25 mouse cellular contexts compared by ENCODE assay signal in the genomic region with DNA sequence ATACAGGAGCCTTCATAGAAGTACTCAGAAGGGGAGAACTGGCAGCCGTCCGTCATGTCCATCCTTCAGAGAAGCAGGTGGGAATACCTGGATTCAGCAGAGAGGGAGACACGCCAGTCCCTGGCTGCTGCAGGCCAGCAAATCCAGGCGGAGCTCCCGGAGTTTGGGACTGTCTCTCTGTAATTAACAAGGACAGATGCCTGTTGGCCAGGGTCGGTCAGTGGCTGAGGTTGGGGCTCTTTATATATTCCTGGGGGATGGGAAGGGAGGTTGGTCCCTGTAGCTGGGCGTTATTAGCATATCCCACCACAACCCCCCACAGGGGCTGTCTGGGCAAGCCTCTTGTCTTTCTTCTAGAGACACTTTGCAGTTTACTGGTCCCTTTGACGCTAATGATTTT. TPM values are rescaled to one million over a fixed set of nuclear protein-coding genes. Genes with fewer than 3 reads are reported as not detected.
DNase-seq lines count a peak whose midpoint lies in the region; ATAC-seq and TF ChIP-seq lines count a peak whose summit lies in the region.
"Had no signal": no experiment of that assay in that cellular context is flagged by ENCODE, and none has a peak within 500 bp of the region (broad histone marks: within the 10 kb centered on the region; RNA-seq: fewer than 3 reads in every experiment).

A gene (minus strand): TSS at position 265 of the 400 bp plus-strand sequence.

- H3K4me3 ChIP-seq in lung, embryonic 14.5 days (ENCODE audit: low read depth, low read length): no peak within 1 kb of the TSS
- no peak within 1 kb of the TSS for H3K4me3 ChIP-seq in lung, adult 2 months (replicated peaks; ENCODE audit: extremely low read depth, low read depth, low read length)
- peak within 1 kb of the TSS; percentile 43 for H3K4me3 ChIP-seq in embryonic facial prominence, embryonic 10.5 days
- H3K4me3 ChIP-seq in embryonic facial prominence, embryonic 14.5 days (ENCODE audit: low read depth, low read length): peak within 1 kb of the TSS; percentile 27
- peak within 1 kb of the TSS; percentile 18 for H3K4me3 ChIP-seq in limb, embryonic 15.5 days
- H3K4me3 ChIP-seq: forebrain, embryonic 15.5 days; heart, embryonic 12.5 days; hindbrain, embryonic 12.5 days; midbrain, embryonic 12.5 days had no signal

- H3K4me2 ChIP-seq in lung, embryonic 14.5 days: 0 out of 2 replicates have a peak within 1 kb of the TSS, but pooled peaks have one; percentile 8
- H3K4me2 ChIP-seq in embryonic facial prominence, embryonic 14.5 days (ENCODE audit: low read depth, low read length): peak within 1 kb of the TSS; percentile 52
- H3K4me2 ChIP-seq in limb, embryonic 15.5 days: no peak within 1 kb of the TSS
- H3K4me2 ChIP-seq: forebrain, embryonic 15.5 days; heart, embryonic 12.5 days; hindbrain, embryonic 12.5 days; liver, embryonic 11.5 days; midbrain, embryonic 12.5 days had no signal

- no peak within 1 kb of the TSS for H3K27ac ChIP-seq in lung, embryonic 14.5 days (ENCODE audit: low read depth)
- peak within 1 kb of the TSS; percentile 24 for H3K27ac ChIP-seq in embryonic facial prominence, embryonic 10.5 days (replicated peaks)
- 0 out of 2 replicates have a peak within 1 kb of the TSS, but pooled peaks have one; percentile 33 for H3K27ac ChIP-seq in embryonic facial prominence, embryonic 14.5 days (replicated peaks; ENCODE audit: low read depth, low read length)
- 0 out of 2 replicates have a peak within 1 kb of the TSS, but pooled peaks have one; percentile 30 for H3K27ac ChIP-seq in limb, embryonic 15.5 days
- H3K27ac ChIP-seq: forebrain, embryonic 15.5 days; hindbrain, embryonic 12.5 days; macrophage; midbrain, embryonic 12.5 days had no signal

- H3K9ac ChIP-seq in lung, embryonic 14.5 days: no peak within 1 kb of the TSS
- H3K9ac ChIP-seq in embryonic facial prominence, embryonic 14.5 days (ENCODE audit: low read depth, low read length): peak within 1 kb of the TSS; percentile 3
- H3K9ac ChIP-seq in limb, embryonic 15.5 days: no peak within 1 kb of the TSS
- H3K9ac ChIP-seq: forebrain, embryonic 15.5 days; heart, embryonic 12.5 days; hindbrain, embryonic 12.5 days; midbrain, embryonic 12.5 days had no signal

- no peak for TF ChIP-seq POLR2A in lung, adult 2 months (IDR thresholded peaks at IDR 0.05; ENCODE audit: borderline replicate concordance, extremely low read depth, low read depth, low read length)

- no peaks in the 10 kb centered on the region for H3K9me3 ChIP-seq in lung, embryonic 14.5 days (ENCODE audit: low read depth, low read length)
- H3K9me3 ChIP-seq in embryonic facial prominence, embryonic 10.5 days: no peaks in the 10 kb centered on the region
- H3K9me3 ChIP-seq in embryonic facial prominence, embryonic 14.5 days (ENCODE audit: control insufficient read depth, low read length): no peaks in the 10 kb centered on the region
- H3K9me3 ChIP-seq in limb, embryonic 15.5 days: no peaks in the 10 kb centered on the region
- H3K9me3 ChIP-seq: forebrain, embryonic 15.5 days; heart, embryonic 12.5 days; hindbrain, embryonic 12.5 days; midbrain, embryonic 12.5 days had no signal

- WGBS in lung, embryonic 14.5 days: 77% methylated on average over 8 of the region's 8 CpGs
- 79% methylated on average over 8 of the region's 8 CpGs for WGBS in lung, adult 2 months
- WGBS in embryonic facial prominence, embryonic 10.5 days: 65% methylated on average over 8 of the region's 8 CpGs
- 53% methylated on average over 7 of the region's 8 CpGs for WGBS in embryonic facial prominence, embryonic 14.5 days
- WGBS in limb, embryonic 15.5 days: 30% methylated on average over 8 of the region's 8 CpGs

- no peak for DNase-seq in lung, embryonic 14.5 days
- DNase-seq in lung, adult 2 months: no peak
- peak; percentile 14 for DNase-seq in embryonic facial prominence, embryonic 10.5 days (ENCODE audit: low spot score)
- DNase-seq in embryonic facial prominence, embryonic 14.5 days (ENCODE audit: low spot score): no peak
- DNase-seq in urinary bladder, postnatal 4 days (ENCODE audit: low spot score in 2 of 2): no peak
- no peak for DNase-seq in adrenal gland, adult 8-10 months
- DNase-seq: B cell, adult 2 months; cerebellum, adult 2 months; cerebellum, postnatal 36 days; heart, adult 11 months; heart, postnatal 14 days; kidney, adult 2 months; kidney, postnatal 25 days; layer of hippocampus, adult 9-11 months; lung, adult 18-20 months; right cerebral cortex, postnatal 4 days; thymus, postnatal 36 days had no signal

- H3K4me1 ChIP-seq in lung, embryonic 14.5 days (ENCODE audit: insufficient read depth): 0 out of 2 replicates have a peak, but pooled peaks cover 2% of the 10 kb centered on the region
- H3K4me1 ChIP-seq in lung, adult 2 months (ENCODE audit: control insufficient read depth, insufficient read depth, low read length): no peaks in the 10 kb centered on the region
- peaks cover 45% of the 10 kb centered on the region for H3K4me1 ChIP-seq in embryonic facial prominence, embryonic 10.5 days
- H3K4me1 ChIP-seq in embryonic facial prominence, embryonic 14.5 days (ENCODE audit: control insufficient read depth, insufficient read depth, low read length): no peaks in the 10 kb centered on the region
- peaks cover 3% of the 10 kb centered on the region; the same call in 1 of the 2 replicates for H3K4me1 ChIP-seq in limb, embryonic 15.5 days
- H3K4me1 ChIP-seq: forebrain, embryonic 15.5 days; heart, embryonic 12.5 days; midbrain, embryonic 12.5 days had no signal

- TF ChIP-seq CTCF in lung, embryonic 14.5 days (IDR thresholded peaks at IDR 0.05; ENCODE audit: low read depth): no peak
- TF ChIP-seq CTCF in lung, adult 2 months (IDR thresholded peaks at IDR 0.05; ENCODE audit: insufficient read depth, low read length): no peak

- H3K27me3 ChIP-seq in lung, embryonic 14.5 days (ENCODE audit: insufficient read depth, low read length): no peaks in the 10 kb centered on the region
- peaks cover 22% of the 10 kb centered on the region for H3K27me3 ChIP-seq in embryonic facial prominence, embryonic 10.5 days (replicated peaks; ENCODE audit: low read depth, poor library complexity, severe bottlenecking)
- H3K27me3 ChIP-seq in embryonic facial prominence, embryonic 14.5 days (replicated peaks; ENCODE audit: control insufficient read depth, insufficient read depth, low read length): peaks cover 7% of the 10 kb centered on the region; the same call in 1 of the 2 replicates
- H3K27me3 ChIP-seq in limb, embryonic 15.5 days: peaks cover 11% of the 10 kb centered on the region; the same call in 1 of the 2 replicates
- H3K27me3 ChIP-seq: forebrain, embryonic 15.5 days; midbrain, embryonic 12.5 days had no signal

- ATAC-seq in lung, embryonic 14.5 days (ENCODE audit: insufficient read depth): no peak
- peak; percentile 64 for ATAC-seq in embryonic facial prominence, embryonic 14.5 days (ENCODE audit: low read depth)
- peak; percentile 52; the same call in 1 of the 2 replicates for ATAC-seq in limb, embryonic 15.5 days (ENCODE audit: insufficient number of reproducible peaks, low FRiP score, low TSS enrichment, low read depth)
- ATAC-seq: forebrain, embryonic 15.5 days had no signal

- no peaks in the 10 kb centered on the region for H3K36me3 ChIP-seq in lung, embryonic 14.5 days (ENCODE audit: insufficient read depth)
- H3K36me3 ChIP-seq in embryonic facial prominence, embryonic 10.5 days (replicated peaks): no peaks in the 10 kb centered on the region
- H3K36me3 ChIP-seq in embryonic facial prominence, embryonic 14.5 days (ENCODE audit: control insufficient read depth, insufficient read depth, low read length): no peaks in the 10 kb centered on the region
- no peaks in the 10 kb centered on the region for H3K36me3 ChIP-seq in limb, embryonic 15.5 days
- H3K36me3 ChIP-seq: forebrain, embryonic 15.5 days; heart, embryonic 12.5 days; hindbrain, embryonic 12.5 days; midbrain, embryonic 12.5 days had no signal

RNA-seq across cellular contexts. Expression of the gene that starts here (rescaled TPM):
- 0.08 and 0.28 TPM in 2 replicates for polyA plus RNA-seq in lung, embryonic 14.5 days (2014; fragmentation: Nextera tagmentation; extraction: Ambion mirVana)
- polyA plus RNA-seq in lung, adult 2 months (2012; rRNA removed): 0.05 and 0.21 TPM in 2 replicates
- polyA plus RNA-seq in embryonic facial prominence, embryonic 10.5 days (2016; fragmentation: Nextera tagmentation; extraction: Ambion mirVana): 4.2 and 4.8 TPM in 2 replicates
- polyA plus RNA-seq in embryonic facial prominence, embryonic 14.5 days (2014; fragmentation: Nextera tagmentation; extraction: Ambion mirVana): 22.1 and 22.5 TPM in 2 replicates
- polyA plus RNA-seq in limb, embryonic 15.5 days (2015; fragmentation: Nextera tagmentation; extraction: Ambion mirVana): 12.5 and 23.7 TPM in 2 replicates
- total RNA-seq in adrenal gland, adult 8-10 months (2022): not detected
- total RNA-seq: heart, postnatal 14 days; neutrophil, adult 5-6 weeks had no signal
- polyA plus RNA-seq: cerebellum, adult 2 months; forebrain, embryonic 15.5 days; heart, embryonic 12.5 days; macrophage; midbrain, embryonic 12.5 days had no signal

Comparison
In these comparisons a context has a peak if more than half of its experiments do, and no peak if none do; other contexts are left out.
1. H3K4me3 ChIP-seq: peak in embryonic facial prominence, embryonic 10.5 days (single experiment), embryonic facial prominence, embryonic 14.5 days (single experiment) and limb, embryonic 15.5 days (single experiment); none in lung, embryonic 14.5 days (single experiment) and lung, adult 2 months (single experiment).